Mouse (Mus musculus) ES-Bruce4 (cell line): ENCODE data around the gene Nxpe4. TPM values are rescaled to one million over a fixed set of nuclear protein-coding genes. Genes with fewer than 3 reads are reported as not detected.

ENCODE experiments used
- H3K27ac ChIP-seq: 2 replicates; pipeline ENCODE4 v1.5.1; 2012; ENCODE audit warnings: low read length, inconsistent platforms; ENCODE audit not compliant: insufficient read depth
- H3K27me3 ChIP-seq: 2 replicates; pipeline ENCODE4 v1.6.1; 2012; ENCODE audit warnings: mild to moderate bottlenecking, low read length, inconsistent platforms; ENCODE audit not compliant: control insufficient read depth, poor library complexity, insufficient read depth, severe bottlenecking
- H3K36me3 ChIP-seq: 2 replicates; pipeline ENCODE4 v1.6.1; 2012; ENCODE audit warnings: inconsistent platforms, mild to moderate bottlenecking, low read length, moderate library complexity; ENCODE audit not compliant: control insufficient read depth, poor library complexity, insufficient read depth, severe bottlenecking
- H3K4me1 ChIP-seq: one replicate; pipeline ENCODE4 v1.8.1; 2011; ENCODE audit warnings: low read length; ENCODE audit not compliant: control insufficient read depth, insufficient read depth
- H3K4me3 ChIP-seq: 2 replicates; pipeline ENCODE4 v1.5.1; 2011; ENCODE audit warnings: low read depth, mild to moderate bottlenecking, low read length
- H3K9ac ChIP-seq: 2 replicates; pipeline ENCODE4 v1.6.1; 2012; ENCODE audit warnings: low read depth, mild to moderate bottlenecking, inconsistent platforms; ENCODE audit not compliant: poor library complexity, severe bottlenecking
- H3K9me3 ChIP-seq: replicated peaks from 2 replicates; pipeline ENCODE4 v1.6.1; 2012; ENCODE audit warnings: mild to moderate bottlenecking, low read length, inconsistent platforms; ENCODE audit not compliant: control insufficient read depth, poor library complexity, insufficient read depth, severe bottlenecking
- CTCF ChIP-seq: IDR thresholded peaks from one replicate; pipeline ENCODE4 v1.8.1; 2011; ENCODE audit warnings: low read depth, low read length
- EP300 ChIP-seq: IDR thresholded peaks from 2 replicates; pipeline ENCODE4 v1.6.1; 2011; ENCODE audit warnings: low read depth, low read length; ENCODE audit not compliant: insufficient read depth
- POLR2A ChIP-seq: IDR thresholded peaks from one replicate; pipeline ENCODE4 v1.8.1; 2011; ENCODE audit warnings: low read length; ENCODE audit not compliant: insufficient read depth
- polyA plus RNA-seq: library from polyadenylated mRNA; stranded (reverse); fragments of >200 nt; gene quantifications from 2 replicates; pipeline ENCODE4 v1.2.4, GENCODE M21; 2011; ENCODE audit warnings: low read depth; ENCODE audit not compliant: missing spikeins, insufficient read depth, insufficient read length

The Nxpe4 gene
- polyA plus RNA-seq, 1 experiment = 0.88 TPM

GRCm38 (mm10) chr9:48417994-48418393, 256.2 kb downstream of the Nxpe4 start:
- H3K4me3 ChIP-seq = no peak overlapping the region
- H3K27ac ChIP-seq = no peak overlapping the region
- H3K36me3 ChIP-seq = no peaks in the 10 kb centered on the region
- H3K9me3 ChIP-seq = no peaks in the 10 kb centered on the region
- no peak overlapping the region for H3K9ac ChIP-seq
- no peaks in the 10 kb centered on the region for H3K4me1 ChIP-seq
- no peaks in the 10 kb centered on the region for H3K27me3 ChIP-seq
- TF ChIP-seq CTCF = no peak
- TF ChIP-seq EP300 = no peak
- no peak for TF ChIP-seq POLR2A

- Histone ChIP-seq H3K27me3 (no peaks in the 10 kb centered on the region), H3K9me3 (no peaks in the 10 kb centered on the region), H3K4me1 (no peaks in the 10 kb centered on the region), H3K36me3 (no peaks in the 10 kb centered on the region), H3K27ac (no peak overlapping the region), H3K4me3 (no peak overlapping the region), H3K9ac (no peak overlapping the region)
- TF ChIP-seq POLR2A (no peak), EP300 (no peak), CTCF (no peak)
Measured at GRCm38 (mm10) chr9:48418397-48418796, 256.6 kb downstream of the Nxpe4 start.

- Histone ChIP-seq H3K4me1 (no peaks in the 10 kb centered on the region), H3K36me3 (no peaks in the 10 kb centered on the region), H3K4me3 (no peak overlapping the region), H3K27ac (no peak overlapping the region), H3K9me3 (no peaks in the 10 kb centered on the region), H3K9ac (no peak overlapping the region), H3K27me3 (no peaks in the 10 kb centered on the region)
- TF ChIP-seq POLR2A = no peak
- TF ChIP-seq EP300 = no peak
- no peak for TF ChIP-seq CTCF
Measured at GRCm38 (mm10) chr9:48418829-48419228, 257.0 kb downstream of the Nxpe4 start.

GRCm38 (mm10) chr9:48420437-48420836, 258.6 kb downstream of the Nxpe4 start:
- Histone ChIP-seq H3K4me3 (no peak overlapping the region), H3K27me3 (no peaks in the 10 kb centered on the region)
- TF ChIP-seq CTCF (no peak), EP300 (no peak), POLR2A (no peak)

GRCm38 (mm10) chr9:48421029-48421428, 259.2 kb downstream of the Nxpe4 start:
- Histone ChIP-seq H3K4me3 (no peak overlapping the region), H3K9me3 (no peaks in the 10 kb centered on the region), H3K36me3 (no peaks in the 10 kb centered on the region), H3K27ac (no peak overlapping the region), H3K27me3 (no peaks in the 10 kb centered on the region), H3K9ac (no peak overlapping the region), H3K4me1 (no peaks in the 10 kb centered on the region)
- TF ChIP-seq POLR2A (no peak), EP300 (no peak), CTCF (no peak)

More at GRCm38 (mm10) chr9:48420437-48420836, 258.6 kb downstream of the Nxpe4 start:
- no peaks in the 10 kb centered on the region for H3K4me1 ChIP-seq
- H3K27ac ChIP-seq = no peak overlapping the region
- no peaks in the 10 kb centered on the region for H3K36me3 ChIP-seq
- no peaks in the 10 kb centered on the region for H3K9me3 ChIP-seq
- no peak overlapping the region for H3K9ac ChIP-seq

- H3K4me3 ChIP-seq = no peak overlapping the region
- H3K9me3 ChIP-seq = no peaks in the 10 kb centered on the region
- H3K36me3 ChIP-seq = no peaks in the 10 kb centered on the region
- no peaks in the 10 kb centered on the region for H3K4me1 ChIP-seq
- no peak overlapping the region for H3K27ac ChIP-seq
- no peak overlapping the region for H3K9ac ChIP-seq
- H3K27me3 ChIP-seq = no peaks in the 10 kb centered on the region
- TF ChIP-seq CTCF (no peak), POLR2A (no peak), EP300 (no peak)
Measured at GRCm38 (mm10) chr9:48421561-48421960, 259.7 kb downstream of the Nxpe4 start.
